Mouse (Mus musculus): ENCODE data around the gene Ets2.
A peak's percentile ranks its signal among the peaks of the same experiment; 100 is the strongest.

Gene Ets2

DNA sequence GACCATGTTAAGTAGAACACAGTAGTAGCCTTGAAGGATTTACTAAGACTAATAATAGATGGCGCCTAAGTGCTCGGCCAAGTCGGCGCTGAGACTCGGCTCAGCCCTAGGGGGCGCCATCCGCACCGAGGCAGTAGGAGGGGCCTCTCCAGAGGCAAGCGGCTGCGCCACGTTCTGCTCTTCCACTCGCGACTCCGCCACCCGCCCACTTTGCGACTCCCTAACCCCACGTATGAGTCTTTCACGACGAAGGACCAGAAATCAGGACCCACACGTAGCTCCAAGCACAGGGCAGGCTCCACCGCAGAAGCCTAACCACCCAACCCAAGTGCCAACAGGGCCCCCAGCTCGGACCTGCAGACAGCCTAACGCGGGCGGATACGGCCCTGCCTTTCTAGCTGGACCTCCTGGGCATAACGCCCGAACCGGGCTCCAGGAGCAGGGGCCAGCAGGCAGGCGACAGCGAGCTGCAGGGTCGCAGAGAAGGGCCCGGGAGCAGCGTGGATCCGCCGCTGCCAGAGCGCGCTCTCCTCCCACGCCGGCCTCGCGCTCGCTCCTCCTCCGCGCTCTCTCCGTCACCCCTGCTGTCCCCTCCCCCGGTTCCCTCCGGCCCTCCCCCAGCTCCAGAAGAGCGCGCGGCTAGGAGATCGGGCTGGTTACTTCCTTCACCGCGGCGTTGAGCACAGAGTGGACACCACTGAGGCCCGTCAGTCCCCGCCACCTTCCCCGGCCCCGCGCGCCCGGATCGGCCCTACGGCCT lies at the start of gene Ets2:
Gene Ets2, plus strand, starts transcription at position 274 of the 760 bp plus-strand sequence.
- DNase-seq (ENCODE audit: low spot score in 2 of 2), result peak; percentile 92 to 94

DNA sequence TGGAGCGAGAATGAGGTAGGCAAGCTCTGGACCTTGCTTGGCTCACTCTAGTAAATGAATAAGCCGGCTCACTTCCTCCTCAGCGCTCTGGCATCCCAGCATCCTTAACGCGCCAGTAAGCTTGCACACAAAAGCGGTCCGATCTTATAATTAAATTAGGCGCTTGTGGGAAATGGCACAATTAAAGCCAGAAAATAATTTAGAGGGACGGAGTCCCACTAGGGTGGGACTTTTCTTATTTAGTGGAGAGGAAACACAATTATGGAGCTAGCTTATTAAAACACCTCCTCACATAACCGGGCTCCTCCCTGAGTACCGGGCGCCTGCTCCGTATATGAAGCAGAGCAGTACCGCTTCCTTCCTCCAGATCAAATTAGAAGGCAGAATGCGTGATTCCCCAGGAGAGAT lies 47.7 kb upstream of the Ets2 start:
- peak; percentile 40 to 43 for DNase-seq (ENCODE audit: low spot score in 2 of 2)

DNA sequence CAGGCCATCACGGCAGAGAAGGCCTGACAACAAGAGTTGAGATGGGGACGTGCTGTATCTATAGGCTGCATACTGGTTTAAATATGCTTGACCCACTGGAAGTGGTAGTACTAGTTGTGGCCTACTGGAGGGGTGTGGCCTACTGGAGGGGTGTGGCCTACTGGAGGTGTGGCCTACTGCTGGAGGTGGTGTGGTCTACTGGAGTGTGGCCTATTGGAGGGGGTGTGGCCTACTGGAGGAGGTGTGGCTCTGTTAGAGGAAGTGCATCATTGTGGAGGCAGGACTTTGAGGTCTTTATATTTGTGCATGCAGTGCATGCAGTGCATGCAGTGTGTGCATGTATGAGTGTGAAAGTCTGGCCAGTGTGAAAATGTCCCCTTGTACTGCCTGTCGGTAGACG lies 45.3 kb upstream of the Ets2 start:
- no peak for DNase-seq (ENCODE audit: low spot score in 2 of 2)

DNA sequence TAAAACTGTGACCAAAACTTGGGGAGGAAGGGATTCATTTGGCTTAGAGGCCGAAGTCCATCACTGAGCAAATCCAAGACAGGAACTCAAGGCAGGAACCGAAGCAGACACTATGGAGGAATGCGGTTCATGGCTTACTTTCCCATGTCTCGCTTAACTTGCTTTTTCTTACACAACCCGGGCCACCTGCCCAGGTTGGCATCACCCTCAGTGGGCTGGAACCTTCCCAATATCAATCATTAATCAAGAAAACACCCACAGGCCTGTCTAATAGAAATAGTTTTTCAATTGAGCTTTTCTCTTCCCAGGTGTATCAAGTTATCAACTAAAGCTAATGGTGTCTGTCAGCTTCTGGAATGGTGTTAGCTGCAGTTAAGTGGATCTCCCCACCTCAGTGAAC lies 44.7 kb upstream of the Ets2 start:
- no peak for DNase-seq (ENCODE audit: low spot score in 2 of 2)

DNA sequence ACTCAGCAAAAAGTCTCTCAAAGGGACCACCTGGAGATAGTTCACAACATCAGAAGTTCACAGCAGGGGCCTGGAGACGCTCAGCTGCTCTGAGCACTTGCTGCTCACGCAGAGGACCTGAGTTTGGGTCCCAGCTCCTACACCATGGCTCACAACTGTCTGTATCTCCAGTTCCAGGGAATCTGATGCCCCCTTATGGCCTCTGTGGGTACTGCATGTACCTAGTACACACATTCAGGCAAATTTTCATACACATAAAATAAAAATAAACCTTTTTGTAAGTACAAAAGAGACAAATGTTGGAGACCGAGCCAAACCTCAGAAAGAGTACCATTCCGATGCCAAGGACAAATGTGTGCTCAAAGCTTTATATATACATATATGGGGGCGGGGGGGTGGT lies 44.1 kb upstream of the Ets2 start:
- no peak for DNase-seq (ENCODE audit: low spot score in 2 of 2)

DNA sequence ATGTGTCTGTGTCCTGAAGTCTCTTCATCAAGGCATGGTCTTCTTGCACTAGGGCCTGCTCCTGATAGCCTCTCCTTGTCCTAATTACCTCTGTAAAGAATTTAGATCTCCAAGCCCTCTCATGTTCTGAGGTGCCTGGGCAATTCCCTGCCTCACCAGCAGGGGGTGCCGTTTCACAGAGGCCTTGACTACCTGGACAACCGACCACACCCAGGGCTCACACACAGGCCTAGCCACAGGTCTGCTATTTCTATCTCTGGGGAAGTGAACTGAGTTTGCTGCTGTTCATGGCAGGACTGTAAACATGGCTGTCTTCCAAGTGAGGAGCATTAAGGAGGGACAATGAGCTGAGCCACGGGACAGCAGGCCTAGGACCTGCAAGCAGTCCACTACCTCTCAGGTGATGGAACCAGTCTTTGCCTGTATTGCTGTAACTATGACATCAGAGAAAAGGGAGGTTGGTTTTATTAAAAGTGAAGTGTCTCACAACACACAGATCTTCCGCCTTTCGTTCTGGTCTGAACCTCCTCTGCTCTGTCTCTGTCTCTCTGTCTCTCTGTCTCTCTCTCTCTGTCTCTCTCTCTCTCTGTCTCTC lies 42.9 kb upstream of the Ets2 start:
- no peak for DNase-seq (ENCODE audit: low spot score in 2 of 2)

DNA sequence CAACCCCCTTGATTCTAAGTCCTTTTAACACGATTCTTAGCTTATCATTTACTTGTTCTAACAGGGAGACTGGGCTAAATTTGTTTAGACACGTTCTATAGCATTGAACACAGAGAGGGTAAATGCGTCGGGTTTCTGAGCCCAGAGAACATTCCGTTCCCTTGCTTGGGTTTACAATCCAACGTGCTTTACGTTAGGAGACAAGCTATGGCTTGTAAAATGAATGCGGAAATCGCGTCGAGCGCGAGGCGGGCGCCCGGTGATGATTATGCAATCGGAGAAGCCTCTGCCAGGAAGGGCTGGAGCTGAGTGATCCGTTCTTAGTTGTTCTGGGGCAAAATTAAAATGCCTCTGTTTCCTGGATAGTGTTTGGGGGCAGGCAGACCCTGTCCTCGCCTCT lies 42.4 kb upstream of the Ets2 start:
- no peak for DNase-seq (ENCODE audit: low spot score in 2 of 2)

DNA sequence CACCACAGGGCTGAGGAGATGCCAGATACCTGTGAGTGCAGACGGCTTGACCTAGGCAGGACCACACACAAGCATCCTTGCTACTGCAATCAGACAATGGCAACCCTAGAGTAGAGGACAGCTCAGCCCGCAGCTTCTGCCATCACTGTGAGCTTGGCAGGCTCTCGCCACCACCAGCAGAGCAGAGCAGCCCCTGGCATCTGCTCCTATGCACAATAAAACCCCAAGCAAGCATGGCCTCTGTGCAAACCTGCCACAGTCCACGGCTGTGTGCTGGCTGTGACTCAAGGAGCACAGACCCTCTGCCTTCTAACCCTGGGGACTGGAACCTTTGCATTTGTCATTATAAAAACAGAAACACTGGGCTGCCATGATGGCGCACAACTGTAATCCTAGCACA lies 41.0 kb upstream of the Ets2 start:
- DNase-seq (ENCODE audit: low spot score in 2 of 2), result no peak

DNA sequence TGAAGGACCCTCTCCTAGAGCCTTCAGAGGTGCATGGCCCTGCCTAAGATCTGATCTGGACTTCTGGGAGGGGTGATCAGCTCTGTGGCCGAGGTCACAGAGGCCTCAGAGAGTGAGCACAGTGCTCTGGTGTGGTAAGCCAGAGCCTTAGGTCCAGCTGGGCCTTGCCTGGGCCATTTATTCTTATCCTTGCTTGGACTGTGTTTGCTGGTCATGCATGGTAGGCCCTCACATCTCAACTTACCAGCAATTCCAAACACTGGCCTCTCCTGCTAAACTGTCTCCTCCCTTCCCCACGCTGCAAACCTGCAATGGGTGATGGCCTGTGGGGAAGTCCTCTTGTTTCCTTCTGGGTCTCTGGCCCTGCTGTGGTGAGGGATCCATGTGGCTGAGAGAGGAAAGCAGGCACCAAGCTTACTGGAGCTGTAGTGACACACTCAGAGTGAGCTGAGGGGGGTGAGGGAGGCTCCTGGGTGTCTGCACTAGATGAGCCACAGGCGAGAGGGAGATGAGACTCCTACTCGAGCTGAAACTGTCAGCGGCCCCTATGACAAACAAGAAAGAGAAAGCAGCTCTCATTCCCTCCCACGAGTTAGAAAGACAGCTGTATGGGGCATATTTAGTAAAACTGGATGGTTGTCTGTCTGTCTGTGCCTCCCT lies 36.3 kb upstream of the Ets2 start:
- DNase-seq (ENCODE audit: low spot score in 2 of 2), result no peak

DNA sequence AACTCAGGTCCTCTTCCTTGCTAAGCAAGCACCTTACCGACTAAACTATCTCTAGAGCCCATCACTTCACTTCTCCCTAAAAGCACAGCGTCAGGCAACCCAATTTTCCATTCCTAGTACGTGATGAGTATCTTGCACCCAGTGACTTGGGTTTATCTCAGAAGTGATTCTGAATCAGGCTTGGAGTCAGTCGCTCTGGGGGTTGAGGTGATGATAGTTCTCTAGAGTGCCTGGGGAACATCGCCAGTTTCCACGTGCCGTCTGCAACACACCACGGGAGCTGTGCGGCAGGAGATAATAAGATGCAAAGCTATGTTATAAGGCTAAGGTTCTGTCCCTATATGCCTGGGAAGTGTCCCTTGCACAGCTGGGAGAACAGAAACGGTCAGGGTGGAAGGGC lies 35.6 kb upstream of the Ets2 start:
- DNase-seq (ENCODE audit: low spot score in 2 of 2), result no peak

DNA sequence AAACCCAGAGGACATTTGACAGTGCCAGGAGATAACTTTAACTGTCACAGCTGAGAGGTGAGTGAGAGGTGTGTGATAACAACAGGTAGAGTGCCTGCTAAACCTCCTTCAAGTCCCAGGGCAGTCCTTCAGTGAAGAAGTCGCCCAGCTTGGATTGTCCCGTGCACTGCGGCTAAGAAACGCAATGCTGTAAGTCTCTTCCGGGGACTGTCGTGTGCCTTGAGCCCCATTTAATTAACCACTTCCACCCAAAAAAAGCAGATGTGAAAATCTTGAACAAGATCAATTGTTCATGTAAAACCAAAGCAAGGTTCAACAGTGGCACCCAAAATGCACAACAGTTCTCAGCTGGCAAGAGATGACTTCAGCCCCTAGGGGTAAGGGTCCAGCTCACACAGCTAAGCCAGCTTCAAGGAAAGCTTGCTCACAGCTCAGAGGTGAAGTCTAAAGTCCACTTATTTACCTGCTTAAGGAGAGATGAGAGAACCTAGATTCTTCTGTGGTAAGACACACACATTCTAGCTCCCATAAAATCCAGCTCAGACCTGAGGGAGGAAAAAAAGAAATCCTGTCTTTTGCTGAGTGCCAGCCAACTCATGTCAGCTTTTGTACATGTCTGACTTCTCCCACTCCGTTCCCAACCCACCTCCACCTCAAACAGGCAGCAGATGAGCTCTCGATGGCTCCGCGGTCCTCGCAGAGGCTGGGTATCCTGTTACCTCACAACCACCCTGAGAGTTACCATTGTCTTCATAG lies 34.3 kb upstream of the Ets2 start:
- DNase-seq (ENCODE audit: low spot score in 2 of 2), result no peak

DNA sequence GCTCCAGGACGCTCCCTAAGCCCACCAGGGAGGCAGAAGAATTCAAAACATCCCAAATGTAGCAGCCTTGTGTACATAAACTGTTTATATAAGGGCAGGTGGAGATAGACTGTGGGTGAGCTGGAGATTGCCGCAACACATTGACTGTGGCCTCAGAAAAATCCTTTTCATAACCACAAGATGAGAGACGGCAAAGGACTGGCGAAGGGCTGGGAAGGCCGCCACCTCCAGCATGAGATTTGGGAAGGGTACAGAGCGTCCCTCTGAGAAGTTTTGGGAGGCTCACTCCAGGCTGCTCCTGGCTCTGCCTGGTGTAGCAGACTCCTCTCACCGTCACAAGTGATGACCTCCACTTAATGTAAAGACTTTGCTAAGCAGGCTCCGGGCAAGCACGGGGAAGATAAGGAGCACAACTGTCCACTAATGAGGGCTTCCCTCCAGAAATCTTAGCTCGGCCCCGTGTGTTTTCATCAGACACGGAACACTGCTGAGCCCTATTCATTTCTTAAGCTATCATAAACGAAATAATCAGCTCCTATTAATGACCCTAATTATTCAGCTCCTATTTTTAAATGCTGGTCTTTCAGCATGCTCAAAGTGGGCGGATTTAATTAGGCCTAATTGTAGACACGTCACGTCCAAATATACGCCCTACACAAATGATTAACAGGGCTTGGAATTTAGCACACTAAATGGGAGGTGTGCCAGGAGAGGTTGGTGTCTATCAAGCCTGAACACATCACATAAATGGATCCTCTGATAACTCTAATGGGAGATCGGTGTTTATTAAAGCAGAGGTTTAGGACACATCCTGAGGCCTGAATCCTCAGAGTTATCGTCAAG lies 33.5 kb upstream of the Ets2 start:
- DNase-seq (ENCODE audit: low spot score in 2 of 2), result peak; percentile 43 to 46

DNA sequence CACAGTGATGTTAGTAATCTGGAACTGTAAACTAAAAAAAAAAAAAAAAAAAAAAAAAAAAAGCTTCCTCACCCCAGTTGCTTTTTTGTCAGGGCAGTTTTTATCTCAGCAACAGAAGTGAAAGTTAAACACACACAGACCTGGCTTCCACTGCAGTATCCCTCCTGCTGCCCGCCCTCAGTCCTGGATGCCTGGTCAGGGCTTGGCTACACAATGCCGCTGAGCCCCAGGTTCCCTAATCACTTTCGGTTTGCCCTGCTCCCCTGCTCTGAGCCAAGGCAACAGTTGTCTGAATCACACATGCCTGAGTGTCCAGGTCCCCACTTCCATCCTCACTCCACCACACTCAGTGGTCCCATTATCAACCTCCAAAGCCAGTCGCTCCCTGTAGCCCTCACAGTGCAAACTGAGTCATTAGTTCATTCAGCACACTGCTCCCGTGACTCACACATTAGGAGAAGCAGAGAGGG lies 27.4 kb upstream of the Ets2 start:
- no peak for DNase-seq (ENCODE audit: low spot score in 2 of 2)

DNA sequence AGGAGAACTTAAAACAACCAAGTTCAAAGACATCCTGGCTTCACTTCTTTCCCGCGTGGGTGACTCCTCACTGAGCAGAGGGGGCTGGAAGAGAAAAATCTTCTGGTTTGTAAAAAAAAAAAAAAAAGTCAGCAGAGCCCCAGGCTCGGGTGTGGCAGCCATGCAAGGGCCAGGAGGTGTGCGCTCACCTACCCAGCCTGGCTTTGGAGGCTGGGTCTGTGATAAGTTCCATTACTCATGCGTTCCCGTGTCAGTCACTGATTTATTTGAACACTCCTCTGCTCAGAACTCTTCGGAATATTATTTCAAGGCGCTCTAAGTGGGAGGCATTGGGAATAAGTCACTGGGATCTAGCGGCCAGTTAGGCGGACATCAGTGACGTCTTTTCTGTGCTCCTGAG lies 26.7 kb upstream of the Ets2 start:
- DNase-seq (ENCODE audit: low spot score in 2 of 2), result no peak

DNA sequence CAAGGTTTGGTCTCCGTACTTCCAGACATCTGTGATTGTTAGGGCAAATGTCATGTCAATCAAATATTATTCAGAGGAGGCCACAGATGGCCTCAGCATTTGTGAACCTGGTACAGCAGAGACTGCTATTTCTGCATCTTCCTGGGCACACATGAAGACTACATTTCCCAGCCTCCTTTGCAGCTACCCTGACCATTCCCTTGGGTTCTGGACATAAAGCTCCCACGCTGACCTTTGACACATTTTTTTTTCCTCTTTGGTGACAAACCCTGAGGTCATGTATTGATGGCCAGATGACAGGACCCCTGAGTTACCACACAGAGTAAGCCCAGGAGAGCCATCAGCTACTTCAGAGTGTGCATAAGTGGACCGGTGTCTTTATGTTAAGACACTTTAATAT lies 25.2 kb upstream of the Ets2 start:
- no peak for DNase-seq (ENCODE audit: low spot score in 2 of 2)

DNA sequence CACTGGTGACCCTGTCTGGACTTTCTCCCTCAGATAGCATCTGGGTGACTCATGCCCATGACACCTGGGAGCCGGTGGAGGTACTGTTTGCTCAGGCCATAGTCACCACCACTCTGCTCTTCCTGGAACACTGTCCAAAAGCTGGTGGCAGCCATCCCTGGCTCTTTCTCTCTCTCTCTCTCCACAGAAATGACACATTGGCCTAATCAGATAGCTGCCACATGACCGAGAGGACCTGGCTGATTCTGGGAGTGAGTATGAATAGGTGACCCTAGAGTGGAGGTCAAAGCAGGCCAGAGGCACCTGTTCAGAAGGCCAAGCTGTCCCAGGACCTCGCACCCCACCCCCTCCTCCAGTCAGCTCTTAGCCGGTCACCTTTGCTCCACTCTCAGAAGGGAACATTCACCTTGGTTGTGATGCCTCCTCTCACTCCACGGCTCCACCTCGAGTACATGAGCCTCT lies 19.4 kb upstream of the Ets2 start:
- DNase-seq (ENCODE audit: low spot score in 2 of 2), result no peak

DNA sequence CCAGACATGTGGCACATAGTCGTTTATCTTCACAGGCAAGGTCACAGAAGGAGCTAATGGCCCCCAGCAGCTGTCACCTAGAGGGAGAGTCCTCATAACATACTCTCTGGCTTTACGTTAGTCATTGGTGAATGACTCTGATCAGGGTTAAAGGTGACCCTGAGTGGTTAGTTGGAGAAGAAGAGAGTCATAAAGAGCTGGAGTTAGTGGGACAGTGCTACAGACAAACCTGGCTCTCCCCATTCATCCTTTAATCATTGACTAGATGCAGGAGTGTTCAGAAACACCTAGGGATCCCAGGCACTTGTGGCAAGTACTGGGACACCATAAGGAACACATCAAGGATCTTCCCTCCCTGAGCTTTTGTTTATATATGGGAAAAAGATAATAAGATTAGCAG lies 16.1 kb upstream of the Ets2 start:
- no peak for DNase-seq (ENCODE audit: low spot score in 2 of 2)

DNA sequence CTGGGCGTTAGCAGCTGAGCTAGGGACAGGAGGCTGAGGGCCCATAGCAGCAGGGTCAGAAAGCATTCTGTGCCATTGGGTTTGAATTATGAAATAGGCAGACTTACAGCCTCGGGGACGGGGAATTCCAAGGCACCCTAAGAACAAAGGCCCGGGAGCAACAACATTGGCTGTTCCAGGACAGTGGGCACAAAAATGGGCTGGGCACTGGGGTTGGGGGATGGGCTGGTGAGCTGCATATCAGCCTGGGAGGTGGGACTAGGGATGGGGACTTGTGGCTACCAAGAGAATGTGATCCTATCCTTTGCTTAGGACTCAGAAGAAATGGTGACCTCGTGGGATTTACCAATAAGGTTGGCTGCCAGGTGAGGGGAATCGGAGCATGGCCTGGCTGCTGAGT lies 15.6 kb upstream of the Ets2 start:
- no peak for DNase-seq (ENCODE audit: low spot score in 2 of 2)

DNA sequence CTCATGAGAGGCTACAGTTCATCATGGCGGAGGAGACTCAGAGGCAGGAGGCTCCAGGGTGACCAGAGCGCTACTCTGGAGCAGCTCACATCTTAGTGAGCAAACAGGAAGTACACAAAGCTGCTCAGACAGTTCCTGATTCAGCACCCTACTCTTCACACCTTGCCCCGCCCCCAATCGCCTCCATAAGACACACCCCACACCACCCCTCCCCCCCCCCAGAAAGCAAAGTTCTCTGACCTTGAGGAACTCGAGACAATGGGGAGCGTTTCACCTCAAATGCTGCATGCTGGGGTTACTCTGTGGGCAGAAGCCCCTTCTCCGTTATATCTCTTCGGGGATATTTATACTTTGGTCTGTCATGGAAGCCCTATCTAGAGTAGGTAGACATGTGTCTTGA lies 15.0 kb upstream of the Ets2 start:
- no peak for DNase-seq (ENCODE audit: low spot score in 2 of 2)

DNA sequence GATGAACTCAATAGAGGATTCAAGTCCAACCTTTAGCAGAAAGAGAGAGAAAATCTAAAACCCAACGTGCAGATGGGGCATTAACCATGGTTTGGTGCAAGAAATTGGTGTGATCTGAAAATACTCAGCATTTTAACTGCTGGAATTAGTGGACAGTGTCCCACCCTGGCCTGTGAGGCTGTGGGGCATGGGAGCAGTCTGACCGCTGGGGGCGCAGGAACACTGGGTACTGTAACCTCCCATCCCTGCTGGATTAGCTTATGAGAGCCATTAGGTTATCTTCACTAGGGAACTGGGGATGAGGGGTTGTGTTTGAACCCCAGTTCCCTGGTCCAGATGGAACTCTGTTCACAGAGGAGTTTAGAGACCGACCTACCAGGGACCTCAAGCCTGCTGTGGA lies 13.9 kb upstream of the Ets2 start:
- DNase-seq (ENCODE audit: low spot score in 2 of 2), result no peak

DNA sequence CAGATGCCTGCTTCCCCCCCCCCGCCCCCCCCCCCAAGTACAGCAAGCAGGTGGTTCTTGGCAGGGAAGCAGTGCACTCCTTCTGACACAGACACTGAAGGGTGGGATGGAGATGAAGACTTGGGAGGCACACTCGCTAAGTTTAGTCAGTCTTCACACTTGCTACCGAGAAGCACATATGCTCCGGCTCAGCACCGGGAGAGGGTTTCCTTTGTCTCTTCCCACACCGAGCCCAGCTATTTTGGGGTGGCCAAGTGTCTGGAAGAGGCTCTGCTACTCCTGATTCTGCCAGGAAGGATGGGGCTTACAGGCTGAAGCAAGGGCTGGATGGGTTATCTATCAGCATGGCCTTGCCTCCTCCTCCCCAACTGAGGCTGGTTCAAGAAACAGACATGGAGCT lies 5.3 kb upstream of the Ets2 start:
- DNase-seq (ENCODE audit: low spot score in 2 of 2), result peak; percentile 65 to 86

Measured in right cerebral cortex, postnatal 10 days (tissue).